Mouse (Mus musculus) intestine, postnatal 0 days (tissue): ENCODE measurements at regions not wholly inside any gene's neighbourhood (a gene's known extent, or its start where the extent isn't known, plus 50 kb on each side); places are given as distances from the start of the nearest gene placed in this dataset.

Experiments
- ATAC-seq: fragments of 200-750 bp; cut with Nextera tagmentation; 2 replicates; pipeline ENCODE4 v1.8.0; 2017; ENCODE audit warnings: mild to moderate bottlenecking, moderate TSS enrichment, moderate library complexity
- H3K27ac ChIP-seq: fragments of 300-500 bp; sonication (generic); 2 replicates; pipeline ENCODE4 v1.5.1; 2014; ENCODE audit warnings: mild to moderate bottlenecking, low read depth, low read length, moderate library complexity
- H3K27me3 ChIP-seq: fragments of 300-500 bp; sonication (generic); replicated peaks from 2 replicates; pipeline ENCODE4 v1.6.1; 2014; ENCODE audit warnings: low read length, mixed read lengths; ENCODE audit not compliant: control insufficient read depth, insufficient read depth
- H3K36me3 ChIP-seq: fragments of 300-500 bp; sonication (generic); 2 replicates; pipeline ENCODE4 v1.6.1; 2014; ENCODE audit warnings: mild to moderate bottlenecking, moderate library complexity; ENCODE audit not compliant: control insufficient read depth, insufficient read depth
- H3K4me1 ChIP-seq: fragments of 300-500 bp; sonication (generic); replicated peaks from 2 replicates; pipeline ENCODE4 v1.6.1; 2014; ENCODE audit warnings: antibody characterized with exemption, low read length, mixed read lengths; ENCODE audit not compliant: control insufficient read depth, insufficient read depth
- H3K4me2 ChIP-seq: fragments of 300-500 bp; sonication (generic); replicated peaks from 2 replicates; pipeline ENCODE4 v1.6.1; 2014; ENCODE audit warnings: low read depth, mild to moderate bottlenecking, moderate library complexity
- H3K4me3 ChIP-seq: fragments of 300-500 bp; sonication (generic); 2 replicates; pipeline ENCODE4 v1.5.1; 2014; ENCODE audit warnings: low read depth, low read length
- H3K9ac ChIP-seq: fragments of 300-500 bp; sonication (generic); 2 replicates; pipeline ENCODE4 v1.6.1; 2014; ENCODE audit warnings: mild to moderate bottlenecking, low read depth, low read length
- H3K9me3 ChIP-seq: fragments of 300-500 bp; sonication (generic); 2 replicates; pipeline ENCODE4 v1.6.1; 2016; ENCODE audit warnings: mixed run types; ENCODE audit not compliant: control insufficient read depth
- CTCF ChIP-seq: sonication (generic); IDR thresholded peaks from 2 replicates; pipeline ENCODE4 v1.5.1; 2016; ENCODE audit warnings: low read depth, mild to moderate bottlenecking, control low read depth, antibody characterized with exemption, moderate library complexity
- WGBS: fragments of 180-500 bp; shearing (Covaris S2); extraction: QIAGEN DNeasy Blood & Tissue Kit; methylation state at CpG from one replicate; pipeline ENCODE4 v1.1.7; 2014; 5-methylcytosine and 5-hydroxymethylcytosine counted together

GRCm38 (mm10) chr3:132343625-132344024, 258.5 kb downstream of the Dkk2 start:
- Histone ChIP-seq H3K27me3 (no peaks in the 10 kb centered on the region), H3K9ac (no peak overlapping the region), H3K4me1 (no peaks in the 10 kb centered on the region), H3K4me3 (no peak overlapping the region), H3K27ac (no peak overlapping the region), H3K9me3 (no peaks in the 10 kb centered on the region), H3K4me2 (no peak overlapping the region), H3K36me3 (no peaks in the 10 kb centered on the region)
- WGBS: 30% methylated on average over 3 of the region's 3 CpGs
- no peak for TF ChIP-seq CTCF
- no peak for ATAC-seq

GRCm38 (mm10) chr3:132345856-132346255, 260.8 kb downstream of the Dkk2 start:
- WGBS: 82% methylated on average over 1 of the region's 1 CpGs
- H3K4me1 ChIP-seq: no peaks in the 10 kb centered on the region
- H3K9me3 ChIP-seq: no peaks in the 10 kb centered on the region
- no peak overlapping the region for H3K9ac ChIP-seq
- no peak overlapping the region for H3K27ac ChIP-seq
- H3K4me3 ChIP-seq: no peak overlapping the region
- no peak for TF ChIP-seq CTCF
- no peak for ATAC-seq
- H3K27me3 ChIP-seq: no peaks in the 10 kb centered on the region
- no peaks in the 10 kb centered on the region for H3K36me3 ChIP-seq
- H3K4me2 ChIP-seq: no peak overlapping the region

GRCm38 (mm10) chr3:132349602-132350001, 264.5 kb downstream of the Dkk2 start:
- 42% methylated on average over 1 of the region's 1 CpGs for whole genome bisulfite sequencing
- Histone ChIP-seq H3K9me3 (no peaks in the 10 kb centered on the region), H3K27ac (no peak overlapping the region), H3K4me3 (no peak overlapping the region), H3K4me2 (no peak overlapping the region), H3K27me3 (no peaks in the 10 kb centered on the region), H3K4me1 (no peaks in the 10 kb centered on the region), H3K36me3 (no peaks in the 10 kb centered on the region), H3K9ac (no peak overlapping the region)
- no peak for TF ChIP-seq CTCF
- ATAC-seq: no peak

- no peak for TF ChIP-seq CTCF
- Histone ChIP-seq H3K9ac (no peak overlapping the region), H3K27ac (no peak overlapping the region), H3K36me3 (no peaks in the 10 kb centered on the region), H3K9me3 (no peaks in the 10 kb centered on the region), H3K4me1 (no peaks in the 10 kb centered on the region), H3K27me3 (no peaks in the 10 kb centered on the region), H3K4me3 (no peak overlapping the region), H3K4me2 (no peak overlapping the region)
- ATAC-seq: no peak
- 78% methylated on average over 2 of the region's 2 CpGs for WGBS
These were observed 268.1 kb downstream of the Dkk2 start for GRCm38 (mm10) chr3:132353204-132353603.

GRCm38 (mm10) chr3:132359596-132359995, 270.0 kb upstream of the Gimd1 start:
- Histone ChIP-seq H3K9me3 (no peaks in the 10 kb centered on the region), H3K4me3 (no peak overlapping the region), H3K27me3 (no peaks in the 10 kb centered on the region), H3K4me1 (no peaks in the 10 kb centered on the region), H3K9ac (no peak overlapping the region), H3K27ac (no peak overlapping the region), H3K4me2 (no peak overlapping the region), H3K36me3 (no peaks in the 10 kb centered on the region)
- peak; percentile 10; the same call in 1 of the 2 replicates for TF ChIP-seq CTCF
- WGBS: 56% methylated on average over 3 of the region's 3 CpGs
- ATAC-seq: no peak

GRCm38 (mm10) chr3:132375579-132375978, 254.0 kb upstream of the Gimd1 start:
- H3K27me3 ChIP-seq: no peaks in the 10 kb centered on the region
- TF ChIP-seq CTCF: no peak
- ATAC-seq: no peak
- no peak overlapping the region for H3K27ac ChIP-seq
- H3K4me3 ChIP-seq: no peak overlapping the region
- no peaks in the 10 kb centered on the region for H3K4me1 ChIP-seq
- 66% methylated on average over 4 of the region's 4 CpGs for WGBS
- H3K4me2 ChIP-seq: no peak overlapping the region
- no peak overlapping the region for H3K9ac ChIP-seq
- H3K9me3 ChIP-seq: no peaks in the 10 kb centered on the region
- H3K36me3 ChIP-seq: no peaks in the 10 kb centered on the region

- Histone ChIP-seq H3K4me1 (no peaks in the 10 kb centered on the region), H3K9me3 (no peaks in the 10 kb centered on the region), H3K4me3 (no peak overlapping the region), H3K36me3 (no peaks in the 10 kb centered on the region), H3K27me3 (no peaks in the 10 kb centered on the region), H3K27ac (no peak overlapping the region), H3K9ac (no peak overlapping the region), H3K4me2 (no peak overlapping the region)
- no peak for TF ChIP-seq CTCF
- no peak for ATAC-seq
- WGBS: 38% methylated on average over 2 of the region's 2 CpGs
These were observed 211.9 kb upstream of the Gimd1 start for GRCm38 (mm10) chr3:132417742-132418141.
